Mouse (Mus musculus): ENCODE measurements around the gene Pon2.

DNA sequence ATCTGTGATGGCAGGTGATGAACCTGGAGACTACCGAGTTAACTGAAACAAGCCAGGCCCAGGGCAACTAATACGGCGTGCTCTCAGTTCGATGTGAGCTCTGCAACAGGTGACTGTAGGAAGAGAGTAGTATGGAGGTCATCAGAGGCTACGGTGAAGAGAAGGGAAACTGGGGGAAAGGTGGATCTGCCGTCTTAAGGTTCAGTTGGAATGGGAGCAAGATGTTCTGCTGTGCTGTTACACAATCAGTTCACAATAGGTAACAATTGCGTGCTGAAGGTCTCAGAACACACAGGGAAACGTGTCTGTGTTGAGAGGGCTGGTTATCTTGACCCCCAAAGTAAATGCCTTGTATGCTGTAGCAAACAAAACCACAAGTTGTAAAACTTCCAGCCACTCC is 6.7 kb upstream of the Pon2 start:
- TF ChIP-seq CTCF (conservative IDR thresholded peaks at IDR 0.05; ENCODE audit: insufficient read depth, insufficient read length, low read depth, low read length) (no peak), POLR2A (IDR thresholded peaks at IDR 0.05; ENCODE audit: low read depth, low read length) (no peak)
